Mouse (Mus musculus): Measurements from ENCODE around the gene Serinc5. TPM values are rescaled to one million over a fixed set of nuclear protein-coding genes. Genes with fewer than 3 reads are reported as not detected.

Gene Serinc5
- polyA plus RNA-seq, 1 experiment from 2014 or later: 21.5 TPM

GRCm38 (mm10) chr13:92750976-92751518 is 140.2 kb downstream of the Serinc5 start:
- no peaks in the 10 kb centered on the region for H3K36me3 ChIP-seq (ENCODE audit: control insufficient read depth, insufficient read depth)
- no peak overlapping the region for H3K27ac ChIP-seq (ENCODE audit: low read length)
- H3K4me3 ChIP-seq (ENCODE audit: low read depth, low read length): no peak overlapping the region
- no peaks in the 10 kb centered on the region; the same call in 1 of the 2 replicates for H3K27me3 ChIP-seq (ENCODE audit: control insufficient read depth, insufficient read depth, low read depth, low read length)
- no peaks in the 10 kb centered on the region for H3K9me3 ChIP-seq (replicated peaks; ENCODE audit: control insufficient read depth, low read length)
- 20% methylated on average over 7 of the region's 7 CpGs for WGBS (ENCODE audit: insufficient replicate concordance)
- peak overlapping the region; percentile 21; the same call in 1 of the 2 replicates for H3K4me2 ChIP-seq (ENCODE audit: low read depth, low read length)
- H3K4me1 ChIP-seq (ENCODE audit: control insufficient read depth, low read depth, low read length): no peaks in the 10 kb centered on the region; the same call in 1 of the 2 replicates
- ATAC-seq (ENCODE audit: low read depth): peak; percentile 21; the same call in 1 of the 2 replicates
- H3K9ac ChIP-seq (ENCODE audit: low read depth, low read length): no peak overlapping the region

- Histone ChIP-seq H3K4me2 (ENCODE audit: low read depth, low read length) (no peak overlapping the region), H3K9me3 (replicated peaks; ENCODE audit: control insufficient read depth, low read length) (no peaks in the 10 kb centered on the region), H3K9ac (ENCODE audit: low read depth, low read length) (no peak overlapping the region), H3K27ac (ENCODE audit: low read length) (no peak overlapping the region), H3K36me3 (ENCODE audit: control insufficient read depth, insufficient read depth) (no peaks in the 10 kb centered on the region), H3K4me3 (ENCODE audit: low read depth, low read length) (no peak overlapping the region), H3K4me1 (ENCODE audit: control insufficient read depth, low read depth, low read length) (no peaks in the 10 kb centered on the region; the same call in 1 of the 2 replicates), H3K27me3 (ENCODE audit: control insufficient read depth, insufficient read depth, low read depth, low read length) (no peaks in the 10 kb centered on the region; the same call in 1 of the 2 replicates)
- 62% methylated on average over 21 of the region's 21 CpGs for WGBS (ENCODE audit: insufficient replicate concordance)
- ATAC-seq (ENCODE audit: low read depth): no peak
Measured at GRCm38 (mm10) chr13:92751726-92752565, 141.1 kb downstream of the Serinc5 start.

DNA sequence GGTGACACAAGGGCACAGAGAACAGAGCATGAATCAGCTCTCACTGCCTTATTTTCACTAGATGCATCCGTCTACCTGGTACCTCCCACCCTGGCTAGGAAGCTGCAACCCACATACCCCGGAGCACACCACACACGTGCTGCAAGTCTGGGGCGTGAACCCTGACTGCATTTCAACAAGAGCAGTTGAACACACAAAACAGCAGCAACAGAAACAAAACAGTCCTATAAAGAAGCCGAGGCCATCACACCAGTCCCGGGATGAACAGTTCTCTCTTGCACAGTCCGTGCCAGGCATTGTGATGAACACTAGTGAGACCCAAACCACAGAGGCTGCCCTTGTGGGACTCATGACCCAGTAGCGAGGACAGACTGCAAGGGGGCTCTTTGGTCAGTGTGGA is 142.8 kb downstream of the Serinc5 start:
- Histone ChIP-seq H3K27ac (ENCODE audit: low read length) (no peak overlapping the region), H3K9ac (ENCODE audit: low read depth, low read length) (no peak overlapping the region), H3K4me2 (ENCODE audit: low read depth, low read length) (no peak overlapping the region), H3K4me1 (ENCODE audit: control insufficient read depth, low read depth, low read length) (no peaks in the 10 kb centered on the region; the same call in 1 of the 2 replicates), H3K36me3 (ENCODE audit: control insufficient read depth, insufficient read depth) (no peaks in the 10 kb centered on the region), H3K27me3 (ENCODE audit: control insufficient read depth, insufficient read depth, low read depth, low read length) (no peaks in the 10 kb centered on the region), H3K9me3 (replicated peaks; ENCODE audit: control insufficient read depth, low read length) (no peaks in the 10 kb centered on the region), H3K4me3 (ENCODE audit: low read depth, low read length) (no peak overlapping the region)
- ATAC-seq (ENCODE audit: low read depth): no peak
- WGBS (ENCODE audit: insufficient replicate concordance): 70% methylated on average over 8 of the region's 8 CpGs

DNA sequence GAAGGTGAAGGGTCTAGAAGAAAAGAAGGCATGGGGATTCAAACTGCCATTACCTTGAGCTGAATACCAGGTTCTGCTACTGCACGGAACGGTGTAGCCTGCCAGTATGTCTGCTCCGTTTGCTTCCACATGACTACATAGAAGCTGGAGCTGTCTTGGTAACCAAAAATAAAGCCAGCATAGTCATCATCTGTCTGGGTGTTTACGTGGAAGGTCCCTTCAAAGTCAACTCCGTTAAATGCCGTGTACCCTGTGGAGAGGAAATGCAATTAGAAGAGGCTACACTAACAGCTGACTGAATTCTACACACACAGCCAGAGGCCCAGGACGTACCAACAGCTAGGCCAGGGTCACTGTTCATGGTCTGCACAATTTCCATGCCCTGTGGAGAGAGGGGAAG is 144.1 kb downstream of the Serinc5 start:
- Histone ChIP-seq H3K27me3 (ENCODE audit: control insufficient read depth, insufficient read depth, low read depth, low read length) (no peaks in the 10 kb centered on the region), H3K9ac (ENCODE audit: low read depth, low read length) (no peak overlapping the region), H3K4me2 (ENCODE audit: low read depth, low read length) (no peak overlapping the region), H3K36me3 (ENCODE audit: control insufficient read depth, insufficient read depth) (no peaks in the 10 kb centered on the region), H3K27ac (ENCODE audit: low read length) (no peak overlapping the region), H3K9me3 (replicated peaks; ENCODE audit: control insufficient read depth, low read length) (no peaks in the 10 kb centered on the region), H3K4me3 (ENCODE audit: low read depth, low read length) (no peak overlapping the region), H3K4me1 (ENCODE audit: control insufficient read depth, low read depth, low read length) (no peaks in the 10 kb centered on the region; the same call in 1 of the 2 replicates)
- no peak for ATAC-seq (ENCODE audit: low read depth)
- 64% methylated on average over 7 of the region's 7 CpGs for WGBS (ENCODE audit: insufficient replicate concordance)

GRCm38 (mm10) chr13:92757972-92758585 is 147.2 kb downstream of the Serinc5 start:
- Histone ChIP-seq H3K4me2 (ENCODE audit: low read depth, low read length) (no peak overlapping the region), H3K9ac (ENCODE audit: low read depth, low read length) (no peak overlapping the region), H3K27me3 (ENCODE audit: control insufficient read depth, insufficient read depth, low read depth, low read length) (no peaks in the 10 kb centered on the region), H3K36me3 (ENCODE audit: control insufficient read depth, insufficient read depth) (no peaks in the 10 kb centered on the region), H3K4me1 (ENCODE audit: control insufficient read depth, low read depth, low read length) (no peaks in the 10 kb centered on the region), H3K9me3 (replicated peaks; ENCODE audit: control insufficient read depth, low read length) (no peaks in the 10 kb centered on the region), H3K27ac (ENCODE audit: low read length) (no peak overlapping the region), H3K4me3 (ENCODE audit: low read depth, low read length) (no peak overlapping the region)
- ATAC-seq (ENCODE audit: low read depth): no peak
- WGBS (ENCODE audit: insufficient replicate concordance): 64% methylated on average over 12 of the region's 12 CpGs

- 64% methylated on average over 4 of the region's 4 CpGs for WGBS (ENCODE audit: insufficient replicate concordance)
Measured at GRCm38 (mm10) chr13:92759096-92759495, 148.2 kb downstream of the Serinc5 start.

DNA sequence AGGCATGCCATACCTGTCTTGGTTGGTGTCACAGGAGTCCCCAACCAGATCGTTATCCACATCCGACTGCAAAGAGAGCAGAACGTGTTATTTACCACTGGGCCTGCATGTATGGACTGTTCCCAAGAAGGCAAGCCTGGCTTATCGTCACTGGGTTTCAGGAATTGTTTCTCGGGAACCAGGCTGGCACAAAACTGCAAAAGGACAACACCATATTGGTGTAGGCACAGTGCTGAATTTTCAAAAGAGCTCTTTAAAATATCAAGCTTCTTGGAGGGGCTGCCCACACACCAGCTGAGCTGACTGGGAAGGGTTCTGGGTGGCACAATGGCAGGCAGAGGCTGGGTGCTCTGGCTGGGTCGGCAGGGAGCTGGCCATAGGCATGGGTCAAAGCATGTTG is 149.6 kb downstream of the Serinc5 start:
- WGBS (ENCODE audit: insufficient replicate concordance): 65% methylated on average over 6 of the region's 6 CpGs
- Histone ChIP-seq H3K27me3 (ENCODE audit: control insufficient read depth, insufficient read depth, low read depth, low read length) (no peaks in the 10 kb centered on the region), H3K36me3 (ENCODE audit: control insufficient read depth, insufficient read depth) (no peaks in the 10 kb centered on the region), H3K4me1 (ENCODE audit: control insufficient read depth, low read depth, low read length) (no peaks in the 10 kb centered on the region), H3K9ac (ENCODE audit: low read depth, low read length) (no peak overlapping the region), H3K27ac (ENCODE audit: low read length) (no peak overlapping the region), H3K4me2 (ENCODE audit: low read depth, low read length) (no peak overlapping the region), H3K9me3 (replicated peaks; ENCODE audit: control insufficient read depth, low read length) (no peaks in the 10 kb centered on the region), H3K4me3 (ENCODE audit: low read depth, low read length) (no peak overlapping the region)
- ATAC-seq (ENCODE audit: low read depth): no peak

More at GRCm38 (mm10) chr13:92759096-92759495, 148.2 kb downstream of the Serinc5 start:
- no peak overlapping the region for H3K27ac ChIP-seq (ENCODE audit: low read length)
- no peaks in the 10 kb centered on the region for H3K27me3 ChIP-seq (ENCODE audit: control insufficient read depth, insufficient read depth, low read depth, low read length)
- no peak overlapping the region for H3K4me3 ChIP-seq (ENCODE audit: low read depth, low read length)
- H3K4me2 ChIP-seq (ENCODE audit: low read depth, low read length): no peak overlapping the region
- ATAC-seq (ENCODE audit: low read depth): no peak
- H3K36me3 ChIP-seq (ENCODE audit: control insufficient read depth, insufficient read depth): no peaks in the 10 kb centered on the region
- H3K4me1 ChIP-seq (ENCODE audit: control insufficient read depth, low read depth, low read length): no peaks in the 10 kb centered on the region
- no peak overlapping the region for H3K9ac ChIP-seq (ENCODE audit: low read depth, low read length)
- no peaks in the 10 kb centered on the region for H3K9me3 ChIP-seq (replicated peaks; ENCODE audit: control insufficient read depth, low read length)

Data from liver, embryonic 16.5 days (tissue).